Mouse (Mus musculus): Measurements from ENCODE around the gene Slc17a5.
"Not testable (repeated sequence)": the region's sequence is repeated elsewhere in the genome, so short reads cannot be mapped to it uniquely, and the experiment has no call there.

Slc17a5 gene

GRCm38 (mm10) chr9:78558586-78559214 lies 29.1 kb downstream of the Slc17a5 start:
- peak; percentile 71 for DNase-seq

- DNase-seq = peak; percentile 15
These were observed 30.8 kb downstream of the Slc17a5 start for GRCm38 (mm10) chr9:78557041-78557440.

DNA sequence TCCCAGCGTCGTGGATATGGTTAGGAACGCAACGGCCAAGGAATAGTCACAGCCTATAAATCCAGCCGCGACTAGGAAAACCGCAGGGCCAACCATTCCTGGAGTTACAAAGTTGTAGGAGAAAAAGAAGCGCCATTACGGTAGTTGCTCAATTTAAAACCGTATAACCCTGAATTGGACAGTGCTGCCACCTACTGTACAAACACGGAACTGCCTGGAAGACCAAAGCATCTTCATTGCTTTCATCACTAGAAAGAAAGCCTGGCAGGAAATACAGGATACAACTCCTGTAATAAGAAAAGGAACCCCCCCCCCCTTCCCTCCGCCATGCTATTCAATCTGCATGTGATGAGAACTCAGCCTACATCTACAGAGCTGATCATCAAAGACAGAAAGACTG lies 34.9 kb downstream of the Slc17a5 start:
- peak; percentile 84 for DNase-seq

DNA sequence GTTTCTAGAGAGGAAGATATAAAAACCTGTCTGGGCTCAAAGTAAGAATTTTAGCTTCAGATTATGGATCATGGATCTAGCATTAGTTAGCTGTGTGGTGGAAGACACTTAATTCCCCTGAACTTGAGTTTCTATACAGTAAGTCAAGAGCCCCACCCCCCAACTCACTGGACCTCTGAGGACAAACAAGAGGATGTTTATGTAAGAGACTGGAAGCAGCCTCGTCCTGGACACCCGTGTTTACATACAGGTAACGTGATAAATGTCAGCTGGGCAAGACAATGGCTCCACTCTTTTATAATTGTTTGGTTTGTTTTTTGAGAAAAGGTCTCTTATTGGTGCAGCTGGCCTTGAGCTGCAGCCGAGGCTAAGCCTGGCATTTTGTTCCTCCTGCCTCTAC lies 36.1 kb downstream of the Slc17a5 start:
- no peak for DNase-seq

GRCm38 (mm10) chr9:78547742-78548141 lies 40.1 kb downstream of the Slc17a5 start:
- no peak for DNase-seq

DNA sequence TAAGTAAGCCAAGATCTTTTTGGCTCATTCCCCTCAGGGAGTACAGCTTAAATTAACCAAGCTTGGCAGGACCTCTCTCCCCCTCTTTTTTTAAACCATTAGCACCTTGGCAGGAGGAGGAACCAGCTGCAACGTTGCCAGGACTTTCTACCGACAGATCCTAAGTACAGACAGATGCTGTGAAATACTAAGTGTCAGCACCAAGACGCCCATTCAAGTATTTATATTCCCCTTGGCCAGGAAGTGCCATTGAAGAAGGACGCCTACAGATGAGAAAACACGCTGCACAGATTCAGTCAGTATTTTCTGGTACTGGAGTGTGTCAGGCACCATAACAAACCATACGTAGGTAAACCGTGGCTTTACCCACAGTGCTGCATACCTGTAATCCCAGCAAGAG lies 40.9 kb downstream of the Slc17a5 start:
- DNase-seq = no peak

DNA sequence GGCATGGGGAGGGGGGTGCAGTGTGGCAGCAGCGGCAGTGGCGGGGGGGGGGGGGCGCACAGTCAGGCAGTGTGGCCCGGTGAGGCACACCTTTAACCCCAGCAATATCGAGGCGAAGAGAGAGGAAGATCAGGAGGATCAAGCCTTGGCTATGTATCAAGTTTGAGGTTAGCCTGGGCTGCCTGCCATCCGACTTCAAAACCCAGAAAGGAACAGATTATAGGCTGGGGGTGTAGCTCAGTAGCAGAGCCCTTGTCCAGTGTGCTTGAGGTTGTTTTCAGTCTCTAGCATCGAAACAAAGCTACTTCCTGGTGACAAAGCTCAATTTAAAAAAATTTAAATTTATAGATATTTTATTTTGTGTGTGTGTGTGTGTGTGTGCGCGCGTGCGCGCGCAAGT lies 46.1 kb downstream of the Slc17a5 start:
- DNase-seq = no peak

DNA sequence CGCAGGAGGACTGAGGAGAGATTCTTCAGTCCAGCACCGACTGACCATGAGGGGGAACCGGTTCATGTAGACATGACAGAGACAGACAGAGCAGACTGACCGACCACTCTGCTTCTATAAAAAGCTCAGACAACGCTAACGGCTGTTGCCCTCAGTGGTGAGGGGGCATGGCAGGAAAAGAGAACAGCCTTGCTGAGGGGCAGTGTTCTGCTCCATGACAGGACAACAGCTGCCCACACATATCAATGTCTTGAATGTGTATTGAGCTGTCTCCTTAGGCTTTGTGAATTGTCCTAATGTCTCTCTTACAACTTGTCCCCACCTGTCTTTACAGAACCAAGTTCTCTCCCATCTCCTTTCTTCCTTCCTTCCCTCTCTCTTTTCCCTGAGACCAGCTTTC lies 49.4 kb downstream of the Slc17a5 start:
- no peak for DNase-seq

DNA sequence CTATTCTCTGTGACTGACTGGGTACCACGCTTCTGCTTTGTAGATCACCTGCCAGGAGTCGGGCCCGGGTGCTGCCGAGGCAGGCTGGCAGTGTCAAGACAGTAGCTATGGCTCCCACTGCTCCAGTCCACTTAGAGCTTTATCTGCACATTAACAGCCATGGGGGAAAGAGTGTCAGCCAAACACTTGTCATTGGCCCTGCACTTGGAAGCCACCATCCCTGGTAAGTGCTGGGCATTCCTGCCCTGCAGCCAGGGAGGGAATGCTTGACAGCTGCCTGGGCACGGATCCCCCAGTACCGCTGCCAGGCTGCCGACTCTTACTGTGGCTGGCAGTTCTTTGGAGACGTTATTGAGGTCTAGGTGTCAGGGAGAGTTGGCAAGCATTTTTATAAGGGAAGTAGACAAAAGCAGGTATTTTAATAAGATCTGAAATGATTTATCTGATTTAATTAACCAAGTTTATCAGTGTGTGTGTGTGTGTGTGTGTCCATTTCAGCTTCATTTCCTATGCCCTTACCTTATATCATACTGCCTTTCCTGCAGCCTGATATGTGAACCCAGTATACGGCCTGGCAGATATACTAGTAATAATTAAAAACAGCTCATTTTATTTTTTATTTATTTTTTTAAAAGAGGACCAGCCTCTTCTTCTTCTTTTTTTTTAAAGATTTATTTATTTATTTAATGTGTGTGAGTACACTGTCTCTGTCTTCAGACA lies 50.5 kb downstream of the Slc17a5 start:
- DNase-seq = no peak

DNA sequence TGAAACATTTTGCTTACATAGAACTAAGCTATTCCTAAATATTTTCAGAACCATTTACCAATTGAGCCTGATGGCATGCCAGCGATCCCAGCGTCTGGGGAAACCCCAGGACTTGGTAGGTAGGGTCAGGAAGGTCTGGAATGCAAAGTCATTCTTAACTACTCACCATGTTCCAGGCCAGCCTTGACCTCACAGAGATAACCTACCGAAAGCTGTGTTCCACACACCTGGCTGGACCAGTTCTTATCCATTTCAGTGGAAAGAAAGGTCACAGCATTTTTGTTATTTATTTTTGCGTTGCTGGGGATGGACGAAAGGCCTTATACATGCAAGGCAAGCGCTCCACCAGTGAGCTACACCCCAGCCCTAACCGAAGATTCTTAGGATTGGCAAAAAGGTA lies 53.2 kb downstream of the Slc17a5 start:
- no peak for DNase-seq

DNA sequence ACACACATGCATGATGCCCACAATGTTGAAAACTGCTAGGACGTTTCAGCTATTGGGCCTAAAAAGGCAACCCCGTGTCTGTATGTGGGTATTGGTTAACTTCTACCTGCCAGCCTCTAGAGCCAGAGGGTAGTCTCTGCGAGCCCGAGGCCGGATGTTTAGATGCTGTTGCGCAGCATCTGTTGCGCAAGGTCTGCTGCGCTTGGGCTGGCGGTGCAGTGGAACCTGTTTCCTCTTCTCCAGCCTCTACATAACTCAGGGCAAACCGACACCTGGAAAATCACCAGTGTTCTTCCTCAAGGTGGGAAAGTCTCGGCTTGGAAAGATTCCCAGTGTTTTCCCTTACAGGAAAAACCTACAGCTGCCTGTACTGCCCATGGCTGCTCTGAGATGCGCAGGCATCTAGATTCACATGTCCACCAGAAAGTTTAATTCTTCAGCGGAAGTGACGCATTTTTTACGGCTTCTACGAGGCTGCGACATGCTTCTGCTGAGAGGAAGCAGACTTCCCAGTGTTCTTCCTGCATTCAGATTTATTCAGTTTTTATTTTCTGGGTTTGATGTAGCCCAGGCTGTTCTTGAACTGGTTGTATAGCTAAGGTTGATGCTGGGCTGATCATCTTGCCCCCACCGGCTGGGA lies 54.4 kb downstream of the Slc17a5 start:
- peak; percentile 69 for DNase-seq

DNA sequence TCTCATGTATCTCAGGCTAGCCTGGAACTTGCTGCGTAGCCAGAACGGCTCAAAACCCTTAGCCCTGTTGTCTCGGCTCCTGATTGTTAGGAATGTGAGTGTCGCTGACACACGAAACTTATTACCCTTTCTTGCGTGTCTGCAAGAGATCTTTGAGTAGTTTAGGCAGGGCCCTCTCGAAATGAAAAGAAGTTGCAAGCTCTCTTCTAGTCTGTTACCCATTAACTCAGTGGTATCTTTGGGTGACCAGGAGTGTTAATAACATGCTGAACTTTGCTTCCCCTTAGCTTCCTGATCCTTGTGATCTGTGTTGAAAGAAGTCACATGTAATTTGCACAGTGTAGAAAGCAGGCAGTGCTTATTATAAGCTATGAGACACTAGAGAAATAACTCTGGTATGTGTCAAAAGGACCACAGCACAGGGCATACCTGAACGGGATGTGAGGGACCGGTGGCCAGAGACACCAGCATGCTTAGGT lies 55.5 kb downstream of the Slc17a5 start:
- peak; percentile 53 for DNase-seq

GRCm38 (mm10) chr9:78531816-78532215 lies 56.0 kb downstream of the Slc17a5 start:
- DNase-seq = no peak

DNA sequence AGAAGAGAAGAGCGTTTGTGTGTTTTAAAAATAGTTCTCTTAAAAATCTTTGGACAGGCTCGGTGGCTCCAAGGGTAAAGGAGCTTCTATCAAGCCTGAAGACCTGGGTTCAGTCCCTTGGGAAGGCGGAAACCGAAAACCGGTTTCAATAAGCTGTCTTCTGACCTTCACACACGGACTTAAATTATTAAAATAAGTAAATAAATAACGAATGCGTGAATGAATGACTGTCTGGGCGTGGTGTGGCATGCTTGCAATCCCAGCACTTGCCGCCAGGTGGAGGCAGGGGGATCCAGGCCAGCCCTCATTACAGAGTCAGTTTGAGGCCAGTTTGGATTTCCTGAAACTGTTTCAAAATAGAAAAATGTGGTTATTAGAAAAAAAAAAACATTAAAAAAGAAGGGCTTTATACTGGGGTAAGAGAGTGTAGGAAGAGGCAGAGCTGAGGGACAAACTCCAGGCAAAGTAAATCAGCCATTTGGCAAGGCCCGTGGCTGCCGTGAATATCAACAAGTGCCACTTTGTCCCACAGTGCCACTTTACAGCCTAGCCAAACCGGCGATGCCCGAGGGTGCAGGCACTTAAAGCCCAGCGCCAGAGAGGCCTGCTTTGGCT lies 60.0 kb downstream of the Slc17a5 start:
- DNase-seq = peak; percentile 88

DNA sequence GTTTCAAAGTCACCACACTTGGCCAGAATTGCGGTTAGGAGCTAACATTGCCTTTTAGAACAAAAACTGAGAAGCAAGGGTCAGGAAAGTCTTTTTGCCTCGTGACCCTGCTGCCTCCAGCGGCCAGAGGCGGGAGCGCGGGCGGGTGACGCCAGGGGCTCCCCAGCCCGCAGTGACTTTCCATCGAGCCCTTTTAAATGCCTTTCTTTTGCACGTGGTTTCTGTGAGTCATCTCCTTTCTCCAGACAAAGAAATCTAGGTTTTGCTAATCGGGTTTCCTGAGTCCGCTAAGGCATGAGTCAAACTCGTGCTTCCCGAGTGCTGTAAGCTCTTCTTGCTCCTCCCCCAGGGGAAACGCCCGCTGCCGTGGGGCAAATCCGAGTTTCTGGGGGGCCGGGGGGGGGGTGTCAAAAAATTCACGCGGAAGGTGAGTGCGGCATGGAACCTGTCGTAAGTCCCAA lies 60.5 kb downstream of the Slc17a5 start:
- peak; percentile 88 for DNase-seq

DNA sequence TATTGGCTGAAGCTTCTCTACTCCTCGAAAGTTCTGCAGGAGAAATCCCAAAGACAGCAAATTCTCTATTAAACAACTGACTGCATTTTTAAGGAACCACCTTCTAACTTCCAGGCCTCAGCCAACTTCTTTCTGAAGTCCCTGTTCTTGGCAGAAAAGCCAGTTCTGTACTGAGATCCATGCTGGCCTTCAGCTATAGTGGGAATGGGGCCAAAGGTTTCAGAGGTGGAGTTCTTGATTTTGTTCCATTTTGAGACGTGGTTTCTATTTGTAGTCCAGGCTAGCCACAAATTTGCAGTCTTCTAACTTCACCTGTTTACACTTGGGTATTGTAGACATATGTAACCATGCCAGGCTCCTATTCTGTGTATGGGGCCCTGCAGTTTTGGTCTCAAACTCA lies 61.6 kb downstream of the Slc17a5 start:
- no peak for DNase-seq

DNA sequence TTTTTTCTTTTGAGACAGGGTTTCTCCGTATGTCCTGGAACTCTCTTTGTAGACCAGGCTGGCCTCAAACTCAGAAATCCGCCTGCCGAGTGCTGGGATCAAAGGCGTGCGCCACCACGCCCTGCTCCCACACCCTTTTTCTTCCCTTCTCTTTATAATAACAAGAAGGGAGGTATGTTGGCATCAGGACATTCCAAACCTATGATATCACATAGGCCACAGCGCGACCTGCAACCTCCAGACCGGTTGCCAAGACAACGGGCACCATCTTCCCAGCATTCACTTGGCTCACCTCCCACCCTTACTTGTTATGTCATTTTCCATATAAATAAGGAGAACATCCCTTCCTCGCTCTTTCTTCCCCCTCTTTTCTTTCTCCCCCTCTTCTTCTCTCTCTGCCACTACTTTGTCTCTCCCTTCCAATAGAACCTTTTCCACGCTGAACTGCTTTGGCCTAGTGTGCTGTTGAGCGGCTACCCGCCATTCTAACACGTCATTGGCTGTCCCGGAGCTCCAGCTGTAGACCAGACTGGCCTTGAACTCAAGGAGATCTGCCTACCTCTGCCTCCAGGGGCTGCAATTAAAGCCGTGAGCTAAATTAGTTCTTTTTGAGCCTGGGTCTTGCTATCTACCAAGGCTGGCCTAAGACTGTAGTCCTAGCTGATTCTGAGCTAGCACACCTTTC lies 62.2 kb downstream of the Slc17a5 start:
- DNase-seq = no peak

GRCm38 (mm10) chr9:78521689-78522088 lies 66.2 kb downstream of the Slc17a5 start:
- peak; percentile 32 for DNase-seq

DNA sequence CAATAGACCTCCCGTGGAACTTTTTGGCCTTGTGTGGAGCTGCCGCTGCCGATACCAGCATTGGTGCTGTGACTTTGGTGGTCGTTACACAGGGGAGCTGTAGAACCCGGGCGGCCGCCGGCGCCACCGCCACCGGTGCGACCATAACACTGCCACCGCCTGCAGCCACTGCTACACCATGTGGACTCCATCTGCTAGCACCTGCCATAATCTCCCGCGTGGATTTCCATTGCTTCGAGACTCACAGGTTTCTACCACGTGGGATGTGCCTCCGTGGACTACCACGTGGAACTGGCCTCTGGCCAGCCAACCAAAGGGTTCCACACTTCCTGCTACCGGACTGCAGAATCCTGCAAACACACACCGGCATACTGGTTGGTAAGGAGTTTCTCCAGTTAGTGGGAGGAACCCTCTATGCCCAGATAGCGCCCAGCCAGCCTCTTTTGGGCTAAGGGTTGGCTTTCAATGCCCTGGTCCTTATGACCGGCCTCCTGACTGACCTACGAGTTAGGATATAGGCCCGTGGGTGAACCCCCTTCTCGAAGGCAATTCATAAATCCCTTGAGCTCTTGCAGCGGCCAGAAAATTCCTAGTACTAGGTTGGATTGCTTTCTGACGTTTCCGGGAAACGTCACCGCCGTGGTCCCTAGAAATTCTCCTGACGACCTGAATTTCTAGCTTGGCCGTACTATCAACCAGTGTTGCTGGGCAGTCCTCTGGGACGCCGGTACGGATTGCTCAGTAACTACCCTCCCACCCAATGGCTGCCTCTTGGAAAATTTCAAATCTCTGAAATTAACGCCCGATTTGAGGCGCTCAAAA lies 66.8 kb downstream of the Slc17a5 start:
- DNase-seq = peak; percentile 78

DNA sequence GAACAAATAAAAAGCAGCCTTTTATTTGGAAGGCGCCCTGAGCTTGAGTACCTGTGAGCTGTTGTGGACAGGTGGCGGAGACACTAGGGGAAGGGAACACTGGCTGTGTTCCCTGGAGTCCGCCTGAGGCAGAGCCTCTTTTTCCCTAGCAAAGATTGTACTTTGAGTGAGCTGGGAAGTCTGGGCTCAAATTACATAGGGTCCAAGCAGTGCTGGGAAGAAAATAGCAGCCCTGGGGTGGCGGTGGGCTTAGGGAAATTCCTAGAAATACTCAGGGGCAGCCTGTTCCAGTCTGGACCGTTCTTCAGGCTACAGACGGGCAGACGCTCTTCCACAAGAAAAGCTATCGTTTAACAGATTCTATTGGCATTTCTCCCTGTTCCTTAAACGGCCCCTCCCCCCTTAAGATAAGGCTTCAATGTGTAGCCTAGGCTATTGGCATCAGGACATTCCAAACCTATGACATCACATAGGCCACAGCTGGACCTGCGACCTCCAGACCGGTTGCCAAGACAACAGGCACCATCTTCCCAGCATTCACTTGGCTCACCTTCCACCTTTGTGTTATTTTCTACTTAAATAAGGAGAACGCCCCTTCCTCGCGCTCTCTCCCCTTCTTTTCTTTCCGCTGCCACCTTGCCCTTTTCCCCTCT lies 67.6 kb downstream of the Slc17a5 start:
- DNase-seq = peak; percentile 70

DNA sequence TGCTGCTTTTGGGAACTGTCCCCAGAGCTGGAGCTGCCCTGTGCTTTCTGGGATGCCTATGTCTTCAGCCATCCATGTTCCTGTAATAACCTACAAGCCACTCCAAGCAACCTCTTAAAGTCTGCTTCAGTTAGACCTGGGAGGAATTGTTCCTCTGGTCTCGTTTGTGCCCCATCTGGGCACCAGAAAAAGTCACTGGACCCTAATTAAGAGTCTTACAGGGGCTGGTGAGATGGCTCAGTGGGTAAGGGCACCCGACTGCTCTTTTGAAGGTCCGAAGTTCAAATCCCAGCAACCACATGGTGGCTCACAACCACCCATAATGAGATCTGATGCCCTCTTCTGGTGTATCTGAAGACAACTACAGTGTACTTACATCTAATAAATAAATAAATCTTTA lies 70.6 kb downstream of the Slc17a5 start:
- not testable (repeated sequence) for DNase-seq

Measured in kidney, postnatal 14 days (tissue).